Mouse (Mus musculus) E14TG2a.4 (cell line): Measurements from ENCODE around the gene Fanci.

Experiments
- H3K27me3 ChIP-seq: 2 replicates; pipeline ENCODE4 v1.6.1; 2014; ENCODE audit warnings: low read length, control low read depth; ENCODE audit not compliant: insufficient read depth
- H3K36me3 ChIP-seq: 2 replicates; pipeline ENCODE4 v1.6.1; 2014; ENCODE audit warnings: low read length, control low read depth; ENCODE audit not compliant: insufficient read depth
- H3K4me1 ChIP-seq: replicated peaks from 2 replicates; pipeline ENCODE4 v1.6.1; 2014; ENCODE audit warnings: low read depth, low read length, control low read depth
- H3K4me3 ChIP-seq: replicated peaks from 2 replicates; pipeline ENCODE4 v1.5.1; 2014; ENCODE audit warnings: mild to moderate bottlenecking, low read length
- H3K9me3 ChIP-seq: 2 replicates; pipeline ENCODE4 v1.6.1; 2014; ENCODE audit warnings: low read length, control low read depth
- CTCF ChIP-seq: conservative IDR thresholded peaks from 2 replicates; pipeline ENCODE4 v1.5.1; 2014; ENCODE audit warnings: low read length
- NANOG ChIP-seq: IDR thresholded peaks from 2 replicates; pipeline ENCODE4 v1.6.1; 2014; ENCODE audit warnings: borderline replicate concordance, low read length, mixed read lengths
- POU5F1 ChIP-seq: IDR thresholded peaks from 2 replicates; pipeline ENCODE4 v1.6.1; 2014; ENCODE audit warnings: low read length, borderline replicate concordance

The Fanci gene

DNA sequence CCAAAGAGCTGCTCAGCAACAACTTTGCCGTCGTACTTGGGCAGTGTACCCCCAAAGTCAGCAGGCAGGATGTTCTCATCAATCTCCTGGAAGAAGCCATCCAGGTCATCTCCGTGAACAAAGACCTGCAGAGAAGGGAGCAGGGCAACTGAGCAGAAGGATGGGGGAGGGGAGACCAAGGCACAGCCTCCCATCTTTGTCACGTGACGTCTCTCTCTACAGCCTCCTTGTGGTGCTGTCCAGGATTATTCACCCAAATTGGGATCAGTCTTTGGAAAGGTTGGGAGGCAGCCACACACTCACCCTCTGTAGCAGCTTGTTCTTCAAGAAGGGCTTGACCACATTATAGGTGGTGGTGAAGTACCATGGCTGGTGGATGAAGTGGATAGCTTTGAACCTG, 16.1 kb upstream of the Fanci start:
- no peak for TF ChIP-seq POU5F1
- TF ChIP-seq NANOG, result no peak
- TF ChIP-seq CTCF, result no peak
- Histone ChIP-seq H3K36me3 (peaks cover 14% of the 10 kb centered on the region; the same call in 1 of the 2 replicates), H3K4me1 (peaks cover 29% of the 10 kb centered on the region), H3K9me3 (no peaks in the 10 kb centered on the region), H3K4me3 (peak overlapping the region; percentile 43), H3K27me3 (peaks cover 3% of the 10 kb centered on the region; the same call in 1 of the 2 replicates)

DNA sequence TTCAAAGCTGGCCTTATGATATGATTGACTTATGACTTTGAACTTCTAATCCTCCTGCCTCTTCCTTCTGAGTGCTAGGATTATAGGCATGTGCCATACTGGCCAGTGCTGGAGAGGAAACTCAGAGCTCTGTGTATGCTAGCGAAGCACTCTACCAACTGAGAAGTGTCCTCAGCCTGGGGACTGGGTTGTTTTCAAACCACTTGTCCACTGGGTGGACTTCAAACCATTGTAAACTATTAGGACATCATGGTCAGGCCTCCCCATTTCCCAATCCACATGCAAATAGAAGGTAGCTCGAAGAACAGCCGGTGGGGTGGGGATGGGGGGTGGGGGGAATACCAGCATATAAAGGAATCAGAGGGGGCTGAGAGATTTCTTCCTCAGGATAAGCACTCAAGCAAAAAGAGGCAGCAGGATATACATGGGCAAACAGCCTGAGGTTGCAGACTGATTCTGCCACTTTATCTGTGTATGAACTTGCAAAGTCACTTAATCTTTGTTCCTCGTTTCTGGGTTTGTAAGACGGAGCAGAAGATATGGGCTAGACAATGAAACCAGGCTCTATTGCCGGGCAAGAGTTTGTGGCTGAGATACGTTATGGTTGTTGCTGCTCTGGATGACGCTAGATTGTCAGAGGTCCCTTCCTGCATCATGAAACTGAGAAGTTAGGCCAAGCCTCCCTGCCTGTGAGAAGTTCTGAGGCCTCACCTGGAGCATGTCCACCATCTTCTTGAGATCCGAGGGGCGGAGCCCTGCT, 15.0 kb upstream of the Fanci start:
- TF ChIP-seq NANOG, result no peak
- TF ChIP-seq POU5F1, result no peak
- no peak for TF ChIP-seq CTCF
- Histone ChIP-seq H3K4me3 (no peak overlapping the region), H3K4me1 (peaks cover 25% of the 10 kb centered on the region)

GRCm38 (mm10) chr7:79386422-79387133, 5.2 kb upstream of the Fanci start, which contains the start of gene Rlbp1:
Gene Rlbp1, minus strand, starts transcription at chr7:79387048.
- Histone ChIP-seq H3K9me3 (no peaks in the 10 kb centered on the region), H3K27me3 (no peaks in the 10 kb centered on the region), H3K4me3 (peak within 1 kb of the TSS; percentile 69), H3K36me3 (peaks cover 16% of the 10 kb centered on the region), H3K4me1 (peaks cover 69% of the 10 kb centered on the region)
- TF ChIP-seq CTCF, result no peak
- TF ChIP-seq POU5F1, result no peak
- TF ChIP-seq NANOG, result no peak

More for the DNA sequence above, 15.0 kb upstream of the Fanci start:
- Histone ChIP-seq H3K27me3 (peaks cover 3% of the 10 kb centered on the region; the same call in 1 of the 2 replicates), H3K36me3 (peaks cover 14% of the 10 kb centered on the region; the same call in 1 of the 2 replicates), H3K9me3 (no peaks in the 10 kb centered on the region)

DNA sequence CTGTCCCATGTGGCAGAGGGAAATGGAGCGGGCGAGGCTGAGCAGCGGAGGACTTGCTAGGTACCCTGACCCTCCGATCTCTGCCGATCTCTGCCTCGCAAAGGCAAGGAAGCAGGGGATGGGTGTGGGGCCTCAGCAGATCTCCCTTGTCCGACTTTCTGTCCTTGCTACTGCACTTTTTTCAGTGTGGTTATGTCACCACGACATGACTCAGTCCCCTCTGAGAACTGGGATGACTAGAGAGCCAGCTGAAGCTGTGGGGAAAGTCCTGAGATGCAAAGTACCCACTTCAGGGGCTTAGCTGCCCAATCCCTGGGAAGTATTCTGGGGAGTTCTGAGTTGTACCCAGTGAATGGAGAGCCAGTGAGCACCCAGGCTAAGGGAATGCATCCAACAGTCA, 4.6 kb upstream of the Fanci start:
- Histone ChIP-seq H3K4me1 (peaks cover 67% of the 10 kb centered on the region), H3K27me3 (no peaks in the 10 kb centered on the region), H3K9me3 (no peaks in the 10 kb centered on the region), H3K36me3 (peaks cover 16% of the 10 kb centered on the region), H3K4me3 (peak overlapping the region; percentile 69)
- TF ChIP-seq POU5F1 (no peak), CTCF (no peak), NANOG (no peak)

- Histone ChIP-seq H3K9me3 (no peaks in the 10 kb centered on the region), H3K27me3 (no peaks in the 10 kb centered on the region), H3K4me1 (peaks cover 68% of the 10 kb centered on the region), H3K4me3 (peak overlapping the region; percentile 69), H3K36me3 (peaks cover 14% of the 10 kb centered on the region)
- no peak for TF ChIP-seq POU5F1
- no peak for TF ChIP-seq NANOG
- no peak for TF ChIP-seq CTCF
Measured at GRCm38 (mm10) chr7:79387991-79388390, 3.7 kb upstream of the Fanci start.

- H3K27me3 ChIP-seq, result no peaks in the 10 kb centered on the region
- peaks cover 67% of the 10 kb centered on the region for H3K4me1 ChIP-seq
- H3K4me3 ChIP-seq, result peak overlapping the region; percentile 69
- peaks cover 8% of the 10 kb centered on the region for H3K36me3 ChIP-seq
- no peak for TF ChIP-seq NANOG
- TF ChIP-seq CTCF, result no peak
- TF ChIP-seq POU5F1, result no peak
- H3K9me3 ChIP-seq, result no peaks in the 10 kb centered on the region
Measured at GRCm38 (mm10) chr7:79388671-79389206, 3.0 kb upstream of the Fanci start.

GRCm38 (mm10) chr7:79390141-79390708, 1.5 kb upstream of the Fanci start:
- peaks cover 76% of the 10 kb centered on the region for H3K4me1 ChIP-seq
- H3K36me3 ChIP-seq, result no peaks in the 10 kb centered on the region
- TF ChIP-seq POU5F1 (no peak), NANOG (no peak), CTCF (no peak)
- no peaks in the 10 kb centered on the region for H3K9me3 ChIP-seq
- no peaks in the 10 kb centered on the region for H3K27me3 ChIP-seq
- H3K4me3 ChIP-seq, result no peak overlapping the region

DNA sequence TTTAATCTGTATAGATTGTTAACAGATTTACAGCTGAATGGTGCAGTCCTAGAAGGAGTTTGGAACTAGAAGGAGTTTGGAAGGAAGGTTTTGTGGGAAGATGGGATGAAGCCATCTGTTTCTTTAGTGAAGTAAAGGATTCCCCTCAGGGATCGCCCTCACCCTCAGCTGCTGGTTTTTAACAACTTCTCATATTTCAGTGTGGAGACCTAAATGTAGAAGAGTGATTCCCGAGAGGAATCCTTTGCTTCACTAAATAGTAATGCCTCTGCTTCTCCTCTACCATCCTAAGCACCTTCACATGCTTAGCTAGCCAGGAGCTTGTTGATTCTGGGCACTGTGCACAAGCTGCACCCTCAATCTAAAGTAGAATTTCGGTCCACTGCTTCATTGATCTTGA, 258 bp upstream of the Fanci start:
- Histone ChIP-seq H3K4me1 (peaks cover 81% of the 10 kb centered on the region), H3K4me3 (peak overlapping the region; percentile 94), H3K9me3 (no peaks in the 10 kb centered on the region), H3K36me3 (peaks cover 8% of the 10 kb centered on the region), H3K27me3 (no peaks in the 10 kb centered on the region)
- TF ChIP-seq CTCF, result no peak
- TF ChIP-seq NANOG, result no peak
- TF ChIP-seq POU5F1, result no peak
